Mouse (Mus musculus) limb, embryonic 11.5 days (tissue): ENCODE results near the gene Kcnc2. TPM values are rescaled to one million over a fixed set of nuclear protein-coding genes. Genes with fewer than 3 reads are reported as not detected.

Experiments used
- ATAC-seq: fragments of 200-750 bp; cut with Nextera tagmentation; 2 replicates; pipeline ENCODE4 v1.8.0; 2017; ENCODE audit warnings: low read depth; ENCODE audit not compliant: insufficient number of reproducible peaks, low FRiP score, low TSS enrichment
- DNase-seq: peaks from one replicate; pipeline ENCODE4 v3.0.0-alpha.2; 2015; ENCODE audit warnings: low spot score
- H3K27ac ChIP-seq: fragments of 300-500 bp; sonication (generic); replicated peaks from 2 replicates; pipeline ENCODE4 v1.5.1; 2014; ENCODE audit warnings: low read depth, mild to moderate bottlenecking, low read length
- H3K27me3 ChIP-seq: fragments of 300-500 bp; sonication (generic); 2 replicates; pipeline ENCODE4 v1.6.1; 2014; ENCODE audit warnings: mild to moderate bottlenecking, low read length, mixed read lengths; ENCODE audit not compliant: control insufficient read depth, insufficient read depth
- H3K36me3 ChIP-seq: fragments of 300-500 bp; sonication (generic); 2 replicates; pipeline ENCODE4 v1.6.1; 2014; ENCODE audit warnings: mild to moderate bottlenecking, low read length, moderate library complexity, mixed read lengths; ENCODE audit not compliant: control insufficient read depth, insufficient read depth
- H3K4me1 ChIP-seq: fragments of 300-500 bp; sonication (generic); 2 replicates; pipeline ENCODE4 v1.6.1; 2014; ENCODE audit warnings: low read length, mixed read lengths; ENCODE audit not compliant: control insufficient read depth, insufficient read depth
- H3K4me2 ChIP-seq: fragments of 300-500 bp; sonication (generic); 2 replicates; pipeline ENCODE4 v1.6.1; 2014; ENCODE audit warnings: low read depth, mild to moderate bottlenecking, moderate library complexity; ENCODE audit not compliant: severe bottlenecking
- H3K4me3 ChIP-seq: fragments of 300-500 bp; sonication (generic); 2 replicates; pipeline ENCODE4 v1.5.1; 2014; ENCODE audit warnings: low read depth, low read length
- H3K9ac ChIP-seq: fragments of 300-500 bp; sonication (generic); 2 replicates; pipeline ENCODE4 v1.6.1; 2014; ENCODE audit warnings: mild to moderate bottlenecking, low read length
- H3K9me3 ChIP-seq: fragments of 300-500 bp; sonication (generic); 2 replicates; pipeline ENCODE4 v1.6.1; 2016; ENCODE audit warnings: low read length; ENCODE audit not compliant: control insufficient read depth
- WGBS: fragments of 180-500 bp; shearing (Covaris S2); extraction: QIAGEN DNeasy Blood & Tissue Kit; methylation state at CpG from one replicate; pipeline ENCODE4 v1.1.7; 2014; 5-methylcytosine and 5-hydroxymethylcytosine counted together
- polyA plus RNA-seq: library from polyadenylated mRNA; unstranded; fragments of >200 nt; fragmentation: Nextera tagmentation; extraction: Ambion mirVana; gene quantifications from 2 replicates; pipeline ENCODE4 v1.2.1, GENCODE M21; 2014

The Kcnc2 gene
- polyA plus RNA-seq, 1 experiment from 2014 or later, result 0.32 TPM

- no peak overlapping the region for H3K27ac ChIP-seq
- DNase-seq (no peak), ATAC-seq (no peak)
- H3K27me3 ChIP-seq, result no peaks in the 10 kb centered on the region
- WGBS, result 87% methylated on average over 9 of the region's 9 CpGs
- no peak overlapping the region for H3K9ac ChIP-seq
- H3K4me2 ChIP-seq, result no peak overlapping the region
- no peaks in the 10 kb centered on the region for H3K4me1 ChIP-seq
- H3K9me3 ChIP-seq, result no peaks in the 10 kb centered on the region
- H3K36me3 ChIP-seq, result no peaks in the 10 kb centered on the region
- H3K4me3 ChIP-seq, result no peak overlapping the region
These were observed 211.1 kb downstream of the Kcnc2 start for GRCm38 (mm10) chr10:112481921-112482607.

GRCm38 (mm10) chr10:112484387-112485105 lies 213.6 kb downstream of the Kcnc2 start:
- H3K9ac ChIP-seq, result no peak overlapping the region
- no peak overlapping the region for H3K4me3 ChIP-seq
- no peaks in the 10 kb centered on the region for H3K4me1 ChIP-seq
- H3K27ac ChIP-seq, result no peak overlapping the region
- no peak overlapping the region for H3K4me2 ChIP-seq
- H3K36me3 ChIP-seq, result no peaks in the 10 kb centered on the region
- no peaks in the 10 kb centered on the region for H3K9me3 ChIP-seq
- WGBS, result 88% methylated on average over 11 of the region's 11 CpGs
- ATAC-seq, result no peak
- no peaks in the 10 kb centered on the region for H3K27me3 ChIP-seq
- DNase-seq, result no peak

GRCm38 (mm10) chr10:112485819-112486218 lies 214.9 kb downstream of the Kcnc2 start:
- DNase-seq, result no peak
- H3K9ac ChIP-seq, result no peak overlapping the region
- ATAC-seq, result no peak

GRCm38 (mm10) chr10:112488751-112489150 lies 217.8 kb downstream of the Kcnc2 start:
- ATAC-seq (no peak), DNase-seq (no peak)
- Histone ChIP-seq H3K9me3 (no peaks in the 10 kb centered on the region), H3K36me3 (no peaks in the 10 kb centered on the region), H3K4me1 (no peaks in the 10 kb centered on the region), H3K27ac (no peak overlapping the region), H3K27me3 (no peaks in the 10 kb centered on the region), H3K4me2 (no peak overlapping the region), H3K4me3 (no peak overlapping the region), H3K9ac (no peak overlapping the region)
- WGBS, result 89% methylated on average over 4 of the region's 4 CpGs

More at GRCm38 (mm10) chr10:112485819-112486218, 214.9 kb downstream of the Kcnc2 start:
- no peaks in the 10 kb centered on the region for H3K36me3 ChIP-seq
- H3K4me1 ChIP-seq, result no peaks in the 10 kb centered on the region
- no peak overlapping the region for H3K27ac ChIP-seq
- H3K4me3 ChIP-seq, result no peak overlapping the region
- no peaks in the 10 kb centered on the region for H3K9me3 ChIP-seq
- H3K27me3 ChIP-seq, result no peaks in the 10 kb centered on the region
- no peak overlapping the region for H3K4me2 ChIP-seq

Other genes starting within 250 kb of the Kcnc2 start
- gene Glipr1l1, start 210.9 kb upstream of the Kcnc2 start, polyA plus RNA-seq, result not detected in 2 replicates
- gene Glipr1l2, start 187.8 kb upstream of the Kcnc2 start, polyA plus RNA-seq, result not detected in 2 replicates
- gene Glipr1l3, start 110.8 kb upstream of the Kcnc2 start, polyA plus RNA-seq, result not detected in 2 replicates
- 0.55 and 1.2 TPM in 2 replicates for gene Caps2, start 107.5 kb upstream of the Kcnc2 start, polyA plus RNA-seq